Mouse (Mus musculus): ENCODE results near the gene Olfr1217. TPM values are rescaled to one million over a fixed set of nuclear protein-coding genes. Genes with fewer than 3 reads are reported as not detected.
"Not testable (repeated sequence)": the region's sequence is repeated elsewhere in the genome, so short reads cannot be mapped to it uniquely, and the experiment has no call there.

The Olfr1217 gene
- polyA plus RNA-seq (2011; ENCODE audit: insufficient read depth, insufficient read length, low read depth, missing spikeins) = not detected in 2 replicates

GRCm38 (mm10) chr2:89031965-89032364, at the start of gene Olfr1217:
Gene Olfr1217, minus strand, starts transcription at chr2:89032065.
- Histone ChIP-seq H3K27me3 (ENCODE audit: control insufficient read depth, insufficient read depth, low read length, poor library complexity, severe bottlenecking) (no peaks in the 10 kb centered on the region), H3K4me3 (ENCODE audit: low read depth, low read length) (no peak within 1 kb of the TSS), H3K9me3 (replicated peaks; ENCODE audit: control insufficient read depth, insufficient read depth, low read length, poor library complexity, severe bottlenecking) (no peaks in the 10 kb centered on the region), H3K9ac (ENCODE audit: low read depth, poor library complexity, severe bottlenecking) (no peak within 1 kb of the TSS), H3K4me1 (ENCODE audit: control insufficient read depth, insufficient read depth, low read length) (no peaks in the 10 kb centered on the region), H3K36me3 (ENCODE audit: control insufficient read depth, insufficient read depth, low read length, poor library complexity, severe bottlenecking) (no peaks in the 10 kb centered on the region), H3K27ac (ENCODE audit: insufficient read depth, low read length) (no peak within 1 kb of the TSS)
- TF ChIP-seq EP300 (IDR thresholded peaks at IDR 0.05; ENCODE audit: insufficient read depth, low read depth, low read length) (no peak), POLR2A (IDR thresholded peaks at IDR 0.05; ENCODE audit: insufficient read depth, low read length) (no peak), CTCF (IDR thresholded peaks at IDR 0.05; ENCODE audit: low read depth, low read length) (no peak)

GRCm38 (mm10) chr2:89081487-89081886, 49.6 kb upstream of the Olfr1217 start:
- TF ChIP-seq EP300 (IDR thresholded peaks at IDR 0.05; ENCODE audit: insufficient read depth, low read depth, low read length) (no peak), POLR2A (IDR thresholded peaks at IDR 0.05; ENCODE audit: insufficient read depth, low read length) (no peak), CTCF (IDR thresholded peaks at IDR 0.05; ENCODE audit: low read depth, low read length) (no peak)
- no peak overlapping the region for H3K4me3 ChIP-seq (ENCODE audit: low read depth, low read length)
- no peaks in the 10 kb centered on the region for H3K36me3 ChIP-seq (ENCODE audit: control insufficient read depth, insufficient read depth, low read length, poor library complexity, severe bottlenecking)
- H3K27me3 ChIP-seq (ENCODE audit: control insufficient read depth, insufficient read depth, low read length, poor library complexity, severe bottlenecking) = no peaks in the 10 kb centered on the region
- H3K9ac ChIP-seq (ENCODE audit: low read depth, poor library complexity, severe bottlenecking) = no peak overlapping the region
- H3K9me3 ChIP-seq (replicated peaks; ENCODE audit: control insufficient read depth, insufficient read depth, low read length, poor library complexity, severe bottlenecking) = no peaks in the 10 kb centered on the region
- H3K27ac ChIP-seq (ENCODE audit: insufficient read depth, low read length) = no peak overlapping the region
- H3K4me1 ChIP-seq (ENCODE audit: control insufficient read depth, insufficient read depth, low read length) = no peaks in the 10 kb centered on the region

- Histone ChIP-seq H3K4me1 (ENCODE audit: control insufficient read depth, insufficient read depth, low read length) (no peaks in the 10 kb centered on the region), H3K27me3 (ENCODE audit: control insufficient read depth, insufficient read depth, low read length, poor library complexity, severe bottlenecking) (no peaks in the 10 kb centered on the region), H3K4me3 (ENCODE audit: low read depth, low read length) (no peak within 1 kb of the TSS), H3K27ac (ENCODE audit: insufficient read depth, low read length) (no peak within 1 kb of the TSS), H3K9me3 (replicated peaks; ENCODE audit: control insufficient read depth, insufficient read depth, low read length, poor library complexity, severe bottlenecking) (no peaks in the 10 kb centered on the region), H3K36me3 (ENCODE audit: control insufficient read depth, insufficient read depth, low read length, poor library complexity, severe bottlenecking) (no peaks in the 10 kb centered on the region), H3K9ac (ENCODE audit: low read depth, poor library complexity, severe bottlenecking) (no peak within 1 kb of the TSS)
- TF ChIP-seq POLR2A (IDR thresholded peaks at IDR 0.05; ENCODE audit: insufficient read depth, low read length) = no peak
- no peak for TF ChIP-seq CTCF (IDR thresholded peaks at IDR 0.05; ENCODE audit: low read depth, low read length)
- no peak for TF ChIP-seq EP300 (IDR thresholded peaks at IDR 0.05; ENCODE audit: insufficient read depth, low read depth, low read length)
Observed at GRCm38 (mm10) chr2:89061087-89061486, 29.2 kb upstream of the Olfr1217 start, which contains the start of gene Olfr1218. Gene Olfr1218, minus strand, starts transcription at chr2:89061187.

GRCm38 (mm10) chr2:89021436-89021835, 10.4 kb downstream of the Olfr1217 start:
- not testable (repeated sequence) for H3K4me3 ChIP-seq (ENCODE audit: low read depth, low read length); H3K4me1 ChIP-seq (ENCODE audit: control insufficient read depth, insufficient read depth, low read length); H3K27me3 ChIP-seq (ENCODE audit: control insufficient read depth, insufficient read depth, low read length, poor library complexity, severe bottlenecking); H3K9me3 ChIP-seq (replicated peaks; ENCODE audit: control insufficient read depth, insufficient read depth, low read length, poor library complexity, severe bottlenecking); H3K27ac ChIP-seq (ENCODE audit: insufficient read depth, low read length); H3K36me3 ChIP-seq (ENCODE audit: control insufficient read depth, insufficient read depth, low read length, poor library complexity, severe bottlenecking); H3K9ac ChIP-seq (ENCODE audit: low read depth, poor library complexity, severe bottlenecking)

GRCm38 (mm10) chr2:89018240-89018639, 13.6 kb downstream of the Olfr1217 start, which contains the start of gene Olfr1216:
Gene Olfr1216, minus strand, starts transcription at chr2:89018340.
- H3K9me3 ChIP-seq (replicated peaks; ENCODE audit: control insufficient read depth, insufficient read depth, low read length, poor library complexity, severe bottlenecking) = no peaks in the 10 kb centered on the region
- H3K9ac ChIP-seq (ENCODE audit: low read depth, poor library complexity, severe bottlenecking) = no peak within 1 kb of the TSS
- TF ChIP-seq EP300 (IDR thresholded peaks at IDR 0.05; ENCODE audit: insufficient read depth, low read depth, low read length) = no peak
- no peak for TF ChIP-seq CTCF (IDR thresholded peaks at IDR 0.05; ENCODE audit: low read depth, low read length)
- TF ChIP-seq POLR2A (IDR thresholded peaks at IDR 0.05; ENCODE audit: insufficient read depth, low read length) = no peak
- H3K4me3 ChIP-seq (ENCODE audit: low read depth, low read length) = no peak within 1 kb of the TSS
- H3K27me3 ChIP-seq (ENCODE audit: control insufficient read depth, insufficient read depth, low read length, poor library complexity, severe bottlenecking) = no peaks in the 10 kb centered on the region
- H3K36me3 ChIP-seq (ENCODE audit: control insufficient read depth, insufficient read depth, low read length, poor library complexity, severe bottlenecking) = no peaks in the 10 kb centered on the region
- H3K27ac ChIP-seq (ENCODE audit: insufficient read depth, low read length) = no peak within 1 kb of the TSS
- no peaks in the 10 kb centered on the region for H3K4me1 ChIP-seq (ENCODE audit: control insufficient read depth, insufficient read depth, low read length)

GRCm38 (mm10) chr2:89006873-89007272, 25.0 kb downstream of the Olfr1217 start, which contains the start of gene Olfr1215:
Gene Olfr1215, minus strand, starts transcription at chr2:89006973.
- no peak within 1 kb of the TSS for H3K27ac ChIP-seq (ENCODE audit: insufficient read depth, low read length)
- H3K9ac ChIP-seq (ENCODE audit: low read depth, poor library complexity, severe bottlenecking) = no peak within 1 kb of the TSS
- H3K36me3 ChIP-seq (ENCODE audit: control insufficient read depth, insufficient read depth, low read length, poor library complexity, severe bottlenecking) = no peaks in the 10 kb centered on the region
- H3K4me3 ChIP-seq (ENCODE audit: low read depth, low read length) = no peak within 1 kb of the TSS
- H3K4me1 ChIP-seq (ENCODE audit: control insufficient read depth, insufficient read depth, low read length) = no peaks in the 10 kb centered on the region
- no peaks in the 10 kb centered on the region for H3K27me3 ChIP-seq (ENCODE audit: control insufficient read depth, insufficient read depth, low read length, poor library complexity, severe bottlenecking)
- TF ChIP-seq POLR2A (IDR thresholded peaks at IDR 0.05; ENCODE audit: insufficient read depth, low read length) (no peak), EP300 (IDR thresholded peaks at IDR 0.05; ENCODE audit: insufficient read depth, low read depth, low read length) (no peak), CTCF (IDR thresholded peaks at IDR 0.05; ENCODE audit: low read depth, low read length) (no peak)
- H3K9me3 ChIP-seq (replicated peaks; ENCODE audit: control insufficient read depth, insufficient read depth, low read length, poor library complexity, severe bottlenecking) = no peaks in the 10 kb centered on the region
